Mouse (Mus musculus): ENCODE results near the gene Gm49333.

Gm49333 gene

GRCm38 (mm10) chr16:20611357-20612227 lies at the start of gene Gm49333, which contains the start of the genes Eef1akmt4 and Alg3:
TSS of gene Gm49333 (plus strand) at chr16:20611610.
TSS of gene Eef1akmt4 (plus strand) at chr16:20611593.
TSS of gene Alg3 (minus strand) at chr16:20611735.
- DNase-seq (ENCODE audit: low spot score in 2 of 2), result peak in 1 of 2 experiments; percentile 78

- no peak for DNase-seq (ENCODE audit: low spot score in 2 of 2)
Measured at GRCm38 (mm10) chr16:20565075-20565474, 46.3 kb upstream of the Gm49333 start.

GRCm38 (mm10) chr16:20589366-20589938 lies 22.0 kb upstream of the Gm49333 start, which contains the start of gene Vwa5b2:
TSS of gene Vwa5b2 (plus strand) at chr16:20589471.
- DNase-seq (ENCODE audit: low spot score in 2 of 2), result peak in 1 of 2 experiments; percentile 32

GRCm38 (mm10) chr16:20589939-20590679 lies 21.3 kb upstream of the Gm49333 start:
- DNase-seq (ENCODE audit: low spot score in 2 of 2), result peak in 1 of 2 experiments; percentile 55

- no peak for DNase-seq (ENCODE audit: low spot score in 2 of 2)
Measured at GRCm38 (mm10) chr16:20590680-20591038, 20.8 kb upstream of the Gm49333 start.

- no peak for DNase-seq (ENCODE audit: low spot score in 2 of 2)
Measured at GRCm38 (mm10) chr16:20591076-20591705, 20.2 kb upstream of the Gm49333 start.

- DNase-seq (ENCODE audit: low spot score in 2 of 2), result no peak
Measured at GRCm38 (mm10) chr16:20595060-20595673, 16.2 kb upstream of the Gm49333 start.

- no peak for DNase-seq (ENCODE audit: low spot score in 2 of 2)
Measured at GRCm38 (mm10) chr16:20595737-20596136, 15.7 kb upstream of the Gm49333 start.

- no peak for DNase-seq (ENCODE audit: low spot score in 2 of 2)
Measured at GRCm38 (mm10) chr16:20596687-20597441, 14.5 kb upstream of the Gm49333 start.

GRCm38 (mm10) chr16:20600511-20600910 lies 10.9 kb upstream of the Gm49333 start:
- DNase-seq (ENCODE audit: low spot score in 2 of 2), result no peak

GRCm38 (mm10) chr16:20604705-20605104 lies 6.7 kb upstream of the Gm49333 start:
- DNase-seq (ENCODE audit: low spot score in 2 of 2), result no peak

- DNase-seq (ENCODE audit: low spot score in 2 of 2), result peak in 1 of 2 experiments; percentile 80
Measured at GRCm38 (mm10) chr16:20610501-20611356, 681 bp upstream of the Gm49333 start.

- no peak for DNase-seq (ENCODE audit: low spot score in 2 of 2)
Measured at GRCm38 (mm10) chr16:20619541-20620398, 8.4 kb downstream of the Gm49333 start.

GRCm38 (mm10) chr16:20620399-20620735 lies 9.0 kb downstream of the Gm49333 start:
- DNase-seq (ENCODE audit: low spot score in 2 of 2), result no peak

- DNase-seq (ENCODE audit: low spot score in 2 of 2), result no peak
Measured at GRCm38 (mm10) chr16:20620751-20621190, 9.4 kb downstream of the Gm49333 start.

GRCm38 (mm10) chr16:20621191-20621990 lies 10.0 kb downstream of the Gm49333 start, which contains the start of gene Camk2n2:
TSS of gene Camk2n2 (minus strand) at chr16:20621287.
- peak in 1 of 2 experiments; percentile 38 for DNase-seq (ENCODE audit: low spot score in 2 of 2)

- peak in 1 of 2 experiments; percentile 58 for DNase-seq (ENCODE audit: low spot score in 2 of 2)
Measured at GRCm38 (mm10) chr16:20621991-20622685, 10.7 kb downstream of the Gm49333 start.
